Mouse (Mus musculus) olfactory bulb, adult 2 months (tissue): ENCODE measurements around the gene Eif2b3. TPM values are rescaled to one million over a fixed set of nuclear protein-coding genes. Genes with fewer than 3 reads are reported as not detected.
A peak's percentile ranks its signal among the peaks of the same experiment; 100 is the strongest.

Experiments used
- H3K27ac ChIP-seq: fragments of 200-500 bp; 2 replicates; pipeline ENCODE4 v1.5.1; 2012; ENCODE audit warnings: low read depth, low read length; ENCODE audit not compliant: insufficient read depth
- H3K4me1 ChIP-seq: fragments of 200-500 bp; 2 replicates; pipeline ENCODE4 v1.6.1; 2012; ENCODE audit warnings: low read length; ENCODE audit not compliant: control insufficient read depth, insufficient read depth
- H3K4me3 ChIP-seq: fragments of 200-500 bp; 2 replicates; pipeline ENCODE4 v1.5.1; 2012; ENCODE audit warnings: mild to moderate bottlenecking, low read depth, low read length, moderate library complexity; ENCODE audit not compliant: insufficient read depth
- CTCF ChIP-seq: fragments of 200-500 bp; IDR thresholded peaks from 2 replicates; pipeline ENCODE4 v1.5.1; 2012; ENCODE audit warnings: low read depth, mild to moderate bottlenecking, low read length, moderate library complexity; ENCODE audit not compliant: insufficient read depth
- POLR2A ChIP-seq: fragments of 200-500 bp; IDR thresholded peaks from 2 replicates; pipeline ENCODE4 v1.6.1; 2012; ENCODE audit warnings: mild to moderate bottlenecking, low read depth, low read length, moderate library complexity; ENCODE audit not compliant: insufficient read depth
- WGBS: fragments of 180-500 bp; shearing (Covaris S2); methylation state at CpG from one replicate; pipeline ENCODE4 v1.1.7; 2018; 5-methylcytosine and 5-hydroxymethylcytosine counted together
- polyA plus RNA-seq: library from polyadenylated mRNA; stranded (reverse); fragments of >200 nt; gene quantifications from 2 replicates; pipeline ENCODE4 v1.2.4, GENCODE M21; 2012; ENCODE audit warnings: low replicate concordance; ENCODE audit not compliant: missing spikeins, insufficient read depth, insufficient read length

Gene Eif2b3
- polyA plus RNA-seq, 1 experiment, result not detected

GRCm38 (mm10) chr4:117110249-117110648 lies 91.0 kb downstream of the Eif2b3 start:
- WGBS, result 94% methylated on average over 13 of the region's 13 CpGs

DNA sequence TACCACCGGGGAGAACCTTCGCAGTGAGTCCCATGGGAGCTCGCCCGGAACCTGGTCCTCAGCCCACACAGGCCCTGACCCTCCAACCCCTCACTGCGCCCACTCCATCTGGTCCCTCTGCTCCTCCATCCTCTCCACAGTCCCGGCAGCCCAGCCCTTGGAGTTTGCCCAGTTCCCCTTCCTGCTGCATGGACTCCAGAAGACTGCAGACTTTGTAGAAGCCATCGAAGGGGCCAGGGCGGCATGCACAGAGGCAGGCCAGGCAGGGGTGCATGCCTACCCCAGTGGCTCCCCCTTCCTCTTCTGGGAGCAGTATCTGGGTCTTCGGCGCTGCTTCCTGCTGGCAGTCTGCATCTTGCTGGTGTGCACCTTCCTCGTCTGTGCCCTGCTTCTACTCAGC lies 91.8 kb downstream of the Eif2b3 start:
- no peak overlapping the region for H3K4me3 ChIP-seq
- no peak for TF ChIP-seq POLR2A
- TF ChIP-seq CTCF, result no peak
- H3K4me1 ChIP-seq, result no peaks in the 10 kb centered on the region
- WGBS, result 91% methylated on average over 11 of the region's 11 CpGs
- H3K27ac ChIP-seq, result no peak overlapping the region

More at GRCm38 (mm10) chr4:117110249-117110648, 91.0 kb downstream of the Eif2b3 start:
- H3K4me3 ChIP-seq, result no peak overlapping the region
- no peaks in the 10 kb centered on the region for H3K4me1 ChIP-seq
- TF ChIP-seq POLR2A, result no peak
- TF ChIP-seq CTCF, result no peak
- H3K27ac ChIP-seq, result no peak overlapping the region

DNA sequence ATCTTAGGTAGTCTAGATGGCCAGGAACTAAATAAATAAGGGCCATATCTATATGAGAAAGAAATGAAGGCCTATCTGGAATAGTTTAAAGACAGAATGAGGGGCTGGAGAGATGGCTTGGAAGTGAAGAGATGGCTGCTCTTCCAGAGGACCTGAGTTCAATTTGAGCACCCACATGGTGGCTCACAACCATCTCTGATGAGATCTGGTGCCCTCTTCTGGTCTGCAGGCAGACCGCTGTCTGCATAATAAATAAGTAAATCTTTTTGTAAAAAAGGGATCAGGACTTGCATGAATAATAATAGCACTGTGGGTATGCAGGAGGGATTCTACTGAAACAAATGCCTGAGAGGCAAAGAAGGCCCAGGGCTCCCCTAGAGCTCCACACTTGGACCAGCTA lies 94.0 kb downstream of the Eif2b3 start:
- Histone ChIP-seq H3K4me1 (no peaks in the 10 kb centered on the region), H3K27ac (no peak overlapping the region), H3K4me3 (no peak overlapping the region)
- TF ChIP-seq POLR2A, result no peak
- no peak for TF ChIP-seq CTCF
- 94% methylated on average over 1 of the region's 1 CpGs for WGBS

GRCm38 (mm10) chr4:117115592-117115991 lies 96.4 kb downstream of the Eif2b3 start:
- 89% methylated on average over 5 of the region's 5 CpGs for WGBS
- no peaks in the 10 kb centered on the region for H3K4me1 ChIP-seq
- H3K27ac ChIP-seq, result no peak overlapping the region
- TF ChIP-seq POLR2A, result no peak
- H3K4me3 ChIP-seq, result no peak overlapping the region

GRCm38 (mm10) chr4:117117931-117118330 lies 98.7 kb downstream of the Eif2b3 start:
- no peak for TF ChIP-seq CTCF
- TF ChIP-seq POLR2A, result no peak
- peaks cover 6% of the 10 kb centered on the region for H3K4me1 ChIP-seq
- H3K27ac ChIP-seq, result no peak overlapping the region
- no peak overlapping the region for H3K4me3 ChIP-seq
- 96% methylated on average over 7 of the region's 7 CpGs for WGBS

GRCm38 (mm10) chr4:117119636-117120035 lies 100.4 kb downstream of the Eif2b3 start:
- Histone ChIP-seq H3K4me1 (peaks cover 9% of the 10 kb centered on the region), H3K4me3 (no peak overlapping the region), H3K27ac (peak overlapping the region; percentile 77)
- WGBS, result 68% methylated on average over 5 of the region's 5 CpGs
- TF ChIP-seq POLR2A, result no peak
- no peak for TF ChIP-seq CTCF

DNA sequence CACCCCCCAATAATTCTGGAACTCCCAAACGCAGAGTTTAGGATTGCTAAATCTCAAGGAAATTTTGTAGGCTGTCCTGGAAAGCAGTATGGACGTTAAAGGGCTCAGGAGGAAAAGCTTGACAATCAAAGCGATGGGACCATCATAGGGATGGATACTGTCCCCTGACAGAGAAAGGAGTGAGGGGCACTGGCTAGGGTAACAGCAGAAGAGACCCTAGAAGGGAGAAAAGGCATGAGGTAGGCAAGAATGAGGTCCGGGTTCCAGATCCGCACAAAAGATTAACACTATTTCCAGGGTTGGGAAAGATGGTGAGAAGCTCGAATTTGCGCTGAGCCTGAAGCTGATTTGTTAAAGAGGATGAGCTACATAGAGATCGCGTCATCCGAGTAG lies 100.8 kb downstream of the Eif2b3 start:
- H3K27ac ChIP-seq, result peak overlapping the region; percentile 77
- WGBS, result 5% methylated on average over 10 of the region's 10 CpGs
- peak overlapping the region; percentile 70 for H3K4me3 ChIP-seq
- peaks cover 13% of the 10 kb centered on the region for H3K4me1 ChIP-seq
- TF ChIP-seq POLR2A (no peak), CTCF (no peak)

DNA sequence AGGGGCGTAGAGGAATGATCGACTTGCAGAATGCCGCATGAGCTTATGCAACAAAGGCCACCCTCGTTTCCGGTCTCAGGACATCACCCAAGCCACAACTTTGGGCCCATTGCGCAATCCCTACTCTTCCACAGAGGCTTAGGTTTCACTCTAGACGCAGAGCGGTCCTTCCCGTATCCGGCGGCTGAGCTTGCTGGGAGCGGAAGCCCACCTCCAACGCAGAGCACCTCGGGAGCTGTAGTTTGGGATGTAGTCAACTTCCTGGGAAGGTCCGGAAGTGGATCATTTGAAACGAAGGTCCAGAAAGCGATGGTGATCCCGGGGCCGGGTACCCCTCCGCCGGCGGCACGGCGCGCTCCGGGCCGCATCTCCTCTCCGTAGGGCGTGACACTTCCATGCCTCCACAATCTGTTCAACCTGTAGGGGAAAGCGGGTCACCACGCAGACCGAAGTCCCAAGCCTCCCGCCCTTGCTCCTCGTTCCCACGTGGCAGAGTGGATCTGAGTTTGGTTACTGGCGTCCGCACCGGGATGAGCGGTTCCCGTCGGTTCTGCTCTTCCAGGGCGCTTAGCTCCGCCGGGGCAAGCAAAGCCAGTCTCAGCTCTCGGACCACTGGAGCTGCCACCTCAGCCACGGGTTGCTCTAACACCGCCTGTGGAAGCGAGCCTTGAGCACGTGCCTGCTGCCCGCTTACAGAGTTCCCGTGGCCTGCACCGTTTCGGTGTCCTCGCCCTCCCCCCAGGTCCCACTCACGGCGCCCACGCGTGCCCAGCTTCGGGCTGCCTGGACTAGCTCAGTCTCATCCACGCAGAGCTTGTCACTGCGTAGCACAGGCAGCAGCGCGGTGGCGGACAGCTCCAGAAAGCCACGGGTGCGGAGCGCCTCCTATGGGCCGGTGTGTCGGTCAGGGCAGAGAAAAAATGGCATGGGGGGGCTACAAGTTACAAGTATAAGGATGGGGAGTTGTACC lies 101.5 kb downstream of the Eif2b3 start:
- peak; percentile 57 for TF ChIP-seq POLR2A
- TF ChIP-seq CTCF, result peak; percentile 81
- WGBS, result under 1% methylated on average over 69 of the region's 69 CpGs

GRCm38 (mm10) chr4:117122209-117122608 lies 103.0 kb downstream of the Eif2b3 start:
- peak overlapping the region; percentile 45; the same call in 1 of the 2 replicates for H3K27ac ChIP-seq
- 34% methylated on average over 4 of the region's 4 CpGs for WGBS
- peaks cover 30% of the 10 kb centered on the region for H3K4me1 ChIP-seq
- peak overlapping the region; percentile 39 for H3K4me3 ChIP-seq
- TF ChIP-seq CTCF (no peak), POLR2A (no peak)

More for the DNA sequence above, 101.5 kb downstream of the Eif2b3 start:
- Histone ChIP-seq H3K4me3 (peak overlapping the region; percentile 70), H3K4me1 (peaks cover 20% of the 10 kb centered on the region), H3K27ac (peak overlapping the region; percentile 77)

GRCm38 (mm10) chr4:117123546-117124217 lies 104.5 kb downstream of the Eif2b3 start:
- no peak overlapping the region for H3K27ac ChIP-seq
- H3K4me3 ChIP-seq, result no peak overlapping the region
- peaks cover 30% of the 10 kb centered on the region for H3K4me1 ChIP-seq
- 72% methylated on average over 9 of the region's 9 CpGs for WGBS
- TF ChIP-seq CTCF, result no peak
- TF ChIP-seq POLR2A, result no peak
